Mouse (Mus musculus): ENCODE results near the gene Vmn2r106.

Gene Vmn2r106

GRCm38 (mm10) chr17:20285453-20285852 lies at the start of gene Vmn2r106:
Gene Vmn2r106 (minus strand): TSS chr17:20285553.
- DNase-seq (ENCODE audit: low spot score) = no peak

GRCm38 (mm10) chr17:20305790-20306189 lies 20.4 kb upstream of the Vmn2r106 start:
- DNase-seq (ENCODE audit: low spot score) = no peak

GRCm38 (mm10) chr17:20286906-20287305 lies 1.6 kb upstream of the Vmn2r106 start:
- no peak for DNase-seq (ENCODE audit: low spot score)

- no peak for DNase-seq (ENCODE audit: low spot score)
Observed at GRCm38 (mm10) chr17:20255522-20255921, 29.8 kb downstream of the Vmn2r106 start.

GRCm38 (mm10) chr17:20234952-20235351 lies 50.4 kb downstream of the Vmn2r106 start, which contains the start of gene Vmn2r105:
Gene Vmn2r105 (minus strand): TSS chr17:20235052.
- no peak for DNase-seq (ENCODE audit: low spot score)

Measured in yolk sac, embryonic 10.5 days (tissue).